Mouse (Mus musculus) limb, embryonic 10.5 days (tissue): ENCODE measurements around the gene Cfap74. TPM values are rescaled to one million over a fixed set of nuclear protein-coding genes. Genes with fewer than 3 reads are reported as not detected.
"Not testable (repeated sequence)": the region's sequence is repeated elsewhere in the genome, so short reads cannot be mapped to it uniquely, and the experiment has no call there.

Experiments
- DNase-seq: peaks from one replicate; pipeline ENCODE4 v3.0.0-alpha.2; 2017; ENCODE audit warnings: low spot score
- H3K27ac ChIP-seq: fragments of 300-500 bp; sonication (generic); 2 replicates; pipeline ENCODE4 v1.5.1; 2016; ENCODE audit warnings: mild to moderate bottlenecking
- H3K27me3 ChIP-seq: fragments of 300-500 bp; sonication (generic); 2 replicates; pipeline ENCODE4 v1.6.1; 2016; ENCODE audit warnings: low read depth, mild to moderate bottlenecking; ENCODE audit not compliant: poor library complexity, severe bottlenecking
- H3K36me3 ChIP-seq: fragments of 300-500 bp; sonication (generic); 2 replicates; pipeline ENCODE4 v1.6.1; 2016; ENCODE audit warnings: mild to moderate bottlenecking, moderate library complexity
- H3K4me1 ChIP-seq: fragments of 300-500 bp; sonication (generic); 2 replicates; pipeline ENCODE4 v1.6.1; 2016
- H3K4me3 ChIP-seq: fragments of 300-500 bp; sonication (generic); 2 replicates; pipeline ENCODE4 v1.5.1; 2016; ENCODE audit warnings: mild to moderate bottlenecking, moderate library complexity
- H3K9me3 ChIP-seq: fragments of 300-500 bp; sonication (generic); replicated peaks from 2 replicates; pipeline ENCODE4 v1.6.1; 2016; ENCODE audit warnings: mild to moderate bottlenecking
- WGBS: fragments of 180-500 bp; shearing (Covaris S2); methylation state at CpG from one replicate; pipeline ENCODE4 v1.1.7; 2016; 5-methylcytosine and 5-hydroxymethylcytosine counted together
- polyA plus RNA-seq: library from polyadenylated mRNA; unstranded; fragments of >200 nt; fragmentation: Nextera tagmentation; extraction: Ambion mirVana; gene quantifications from 2 replicates; pipeline ENCODE4 v1.2.1, GENCODE M21; 2016

Gene Cfap74
- polyA plus RNA-seq, 1 experiment from 2014 or later = 6.4 TPM

DNA sequence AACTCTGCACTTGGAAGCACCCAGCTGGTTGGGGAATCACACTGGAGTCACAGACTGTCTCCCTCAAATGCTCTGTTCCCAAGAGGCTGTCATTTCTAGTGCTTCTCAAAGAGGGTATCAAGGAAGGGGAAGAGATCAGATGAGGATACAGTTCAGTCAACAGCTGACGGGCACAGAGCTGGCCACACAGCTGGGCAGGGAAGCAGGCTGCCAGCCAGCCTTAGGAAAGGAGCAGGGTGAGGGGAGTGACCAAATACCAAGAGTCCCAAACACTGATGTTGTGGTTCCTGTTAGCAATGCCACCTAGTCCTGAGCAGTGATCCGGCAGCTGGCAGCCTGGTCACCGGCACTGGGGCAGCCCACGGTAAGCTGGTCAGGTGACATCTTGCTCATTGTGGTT is 55.1 kb downstream of the Cfap74 start:
- Histone ChIP-seq H3K4me3 (no peak overlapping the region), H3K27ac (no peak overlapping the region), H3K27me3 (peaks cover 32% of the 10 kb centered on the region), H3K4me1 (peaks cover 4% of the 10 kb centered on the region), H3K36me3 (no peaks in the 10 kb centered on the region), H3K9me3 (no peaks in the 10 kb centered on the region)
- WGBS = 87% methylated on average over 4 of the region's 4 CpGs
- DNase-seq = no peak

DNA sequence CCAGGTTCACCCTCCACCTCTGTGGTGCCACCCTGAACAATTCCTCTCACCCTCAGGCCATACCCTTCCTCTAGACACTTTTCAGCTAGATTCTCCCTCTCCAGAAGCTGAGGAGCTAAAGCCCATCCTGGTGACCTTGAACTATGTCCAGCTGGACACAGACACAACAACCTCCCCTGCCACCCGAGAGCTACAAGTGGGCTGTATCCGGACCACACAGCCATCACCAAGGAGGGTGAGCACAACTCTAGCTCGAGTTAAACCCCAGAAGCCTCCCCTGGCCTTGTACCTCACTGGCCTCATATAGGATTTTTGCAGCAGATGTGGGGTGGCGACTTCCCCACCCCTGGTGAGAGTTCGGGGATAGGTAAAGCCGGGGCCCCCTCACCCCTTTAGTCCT is 56.6 kb downstream of the Cfap74 start:
- peaks cover 10% of the 10 kb centered on the region for H3K4me1 ChIP-seq
- H3K9me3 ChIP-seq = no peaks in the 10 kb centered on the region
- no peak for DNase-seq
- no peak overlapping the region for H3K4me3 ChIP-seq
- no peak overlapping the region for H3K27ac ChIP-seq
- WGBS = 85% methylated on average over 6 of the region's 6 CpGs
- H3K36me3 ChIP-seq = no peaks in the 10 kb centered on the region
- peaks cover 42% of the 10 kb centered on the region for H3K27me3 ChIP-seq

DNA sequence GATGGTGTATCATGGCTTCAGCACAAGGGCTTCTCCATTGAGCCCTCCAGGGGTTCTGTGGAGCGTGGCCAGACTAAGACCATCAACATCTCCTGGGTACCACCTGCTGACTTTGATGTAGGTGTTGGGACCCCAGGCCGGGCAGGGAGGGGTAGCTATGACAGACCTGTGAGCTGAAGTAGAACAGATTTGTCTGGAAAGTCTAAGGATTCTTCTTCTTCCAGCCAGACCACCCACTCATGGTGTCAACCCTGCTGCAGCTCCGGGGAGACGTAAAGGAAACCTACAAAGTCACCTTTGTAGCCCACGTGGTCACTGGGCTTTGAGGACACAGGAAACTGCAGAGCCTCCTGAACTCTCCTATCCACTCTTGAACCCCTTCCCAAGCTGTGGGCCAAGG is 57.1 kb downstream of the Cfap74 start:
- Histone ChIP-seq H3K4me3 (no peak overlapping the region), H3K4me1 (peaks cover 10% of the 10 kb centered on the region), H3K36me3 (no peaks in the 10 kb centered on the region), H3K27ac (no peak overlapping the region), H3K9me3 (no peaks in the 10 kb centered on the region), H3K27me3 (peaks cover 47% of the 10 kb centered on the region)
- WGBS = 87% methylated on average over 5 of the region's 5 CpGs
- no peak for DNase-seq

DNA sequence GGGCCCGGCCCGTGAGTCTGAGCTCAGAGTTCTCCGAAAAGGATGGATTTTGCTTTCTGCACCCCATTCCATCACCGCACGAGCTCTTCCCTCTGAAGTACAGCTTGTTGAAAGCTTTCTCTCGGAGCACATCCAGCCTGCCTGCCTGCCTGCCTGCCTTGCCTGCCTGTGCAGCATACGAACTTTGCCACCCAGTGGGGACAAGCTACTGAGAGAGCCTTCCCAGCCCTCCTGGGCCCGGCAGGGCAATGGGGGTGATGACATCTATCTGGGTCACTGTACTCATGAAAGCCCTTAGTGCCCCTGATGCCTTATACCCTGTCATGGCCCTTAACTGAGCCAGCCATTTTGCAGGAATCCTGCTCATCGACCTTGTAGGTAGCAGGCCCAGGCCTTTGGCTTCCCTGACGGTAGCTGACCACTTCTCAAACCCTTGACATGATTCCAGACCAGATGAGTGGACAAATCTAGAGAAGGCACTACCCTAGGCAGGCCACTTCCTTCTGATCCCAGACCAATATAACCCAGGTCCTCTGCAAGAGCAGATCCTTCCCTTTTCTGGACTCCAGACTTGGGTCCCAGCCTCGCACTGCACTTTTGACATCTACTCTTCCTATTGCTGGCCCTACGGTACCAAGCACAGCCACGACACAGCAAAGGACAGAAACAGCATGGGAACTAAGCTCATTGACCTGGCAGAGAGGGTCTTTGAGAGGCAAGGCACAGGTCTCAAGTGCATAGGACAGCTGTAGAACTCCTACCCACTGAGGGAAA is 58.4 kb downstream of the Cfap74 start:
- 82% methylated on average over 13 of the region's 13 CpGs for WGBS
- peaks cover 48% of the 10 kb centered on the region for H3K27me3 ChIP-seq
- H3K36me3 ChIP-seq = no peaks in the 10 kb centered on the region
- peaks cover 10% of the 10 kb centered on the region for H3K4me1 ChIP-seq
- no peak overlapping the region for H3K4me3 ChIP-seq
- no peak overlapping the region for H3K27ac ChIP-seq
- H3K9me3 ChIP-seq = no peaks in the 10 kb centered on the region
- no peak for DNase-seq

DNA sequence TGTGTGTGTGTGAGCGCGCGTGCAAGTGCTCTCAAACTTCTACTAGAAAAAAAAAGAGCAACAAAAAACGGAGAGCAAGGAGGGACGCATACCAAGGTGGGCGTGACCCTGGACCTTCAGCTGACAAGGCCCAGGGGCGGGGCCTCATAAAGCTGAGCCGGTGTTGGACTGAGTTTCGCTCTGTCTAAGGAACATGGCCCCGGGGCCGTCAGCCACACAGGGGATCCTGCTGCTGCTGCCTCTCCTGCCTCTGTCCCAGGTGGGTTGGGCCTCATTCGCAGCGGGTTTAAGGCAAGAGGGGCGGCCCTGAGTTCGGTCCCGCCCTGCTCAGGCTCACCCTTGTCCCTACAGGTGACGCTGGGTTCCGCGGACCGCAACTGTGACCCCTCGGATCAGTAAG is 60.0 kb downstream of the Cfap74 start, which contains the start of gene Tmem52:
TSS of gene Tmem52 (plus strand) at position 163 of the 400 bp plus-strand sequence.
- H3K9me3 ChIP-seq = no peaks in the 10 kb centered on the region
- H3K36me3 ChIP-seq = no peaks in the 10 kb centered on the region
- DNase-seq = no peak
- H3K27ac ChIP-seq = no peak within 1 kb of the TSS
- peak within 1 kb of the TSS; percentile 44 for H3K4me3 ChIP-seq
- H3K27me3 ChIP-seq = peaks cover 55% of the 10 kb centered on the region
- peaks cover 10% of the 10 kb centered on the region for H3K4me1 ChIP-seq
- WGBS = 13% methylated on average over 21 of the region's 21 CpGs

DNA sequence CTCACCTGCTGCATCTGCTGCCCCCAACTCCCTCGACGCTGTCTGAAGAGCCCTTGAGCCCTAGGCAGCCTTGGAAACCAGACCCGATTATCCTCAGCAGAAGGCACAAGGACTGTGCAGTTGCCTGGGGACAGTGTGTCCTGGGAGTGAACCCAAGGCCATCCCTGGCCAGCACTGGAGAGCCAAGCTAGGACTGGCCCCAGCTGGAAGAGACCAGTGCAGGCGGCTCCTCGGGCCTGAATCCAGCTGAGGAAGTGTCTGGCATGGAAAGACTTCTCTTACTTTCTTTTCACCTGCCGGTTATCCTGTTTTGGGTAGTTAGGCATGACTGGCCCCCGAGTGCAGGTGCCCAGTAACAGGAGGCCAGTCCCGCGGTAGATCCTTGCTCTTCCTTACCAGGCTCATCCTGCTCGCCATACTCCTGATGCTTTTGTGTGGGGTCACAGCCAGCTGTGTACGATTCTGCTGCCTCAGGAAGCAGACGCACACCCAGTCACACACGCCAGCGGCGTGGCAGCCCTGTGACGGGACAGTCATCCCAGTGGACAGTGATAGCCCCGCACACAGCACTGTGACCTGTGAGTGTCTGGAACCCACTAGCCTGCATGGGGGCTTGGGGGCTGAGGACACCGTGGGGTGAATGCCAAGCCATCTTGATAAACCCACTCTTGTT is 60.7 kb downstream of the Cfap74 start:
- H3K4me3 ChIP-seq = no peak overlapping the region
- no peaks in the 10 kb centered on the region for H3K9me3 ChIP-seq
- H3K27ac ChIP-seq = no peak overlapping the region
- H3K27me3 ChIP-seq = peaks cover 51% of the 10 kb centered on the region
- peaks cover 10% of the 10 kb centered on the region for H3K4me1 ChIP-seq
- H3K36me3 ChIP-seq = no peaks in the 10 kb centered on the region
- no peak for DNase-seq
- WGBS = 83% methylated on average over 18 of the region's 18 CpGs

DNA sequence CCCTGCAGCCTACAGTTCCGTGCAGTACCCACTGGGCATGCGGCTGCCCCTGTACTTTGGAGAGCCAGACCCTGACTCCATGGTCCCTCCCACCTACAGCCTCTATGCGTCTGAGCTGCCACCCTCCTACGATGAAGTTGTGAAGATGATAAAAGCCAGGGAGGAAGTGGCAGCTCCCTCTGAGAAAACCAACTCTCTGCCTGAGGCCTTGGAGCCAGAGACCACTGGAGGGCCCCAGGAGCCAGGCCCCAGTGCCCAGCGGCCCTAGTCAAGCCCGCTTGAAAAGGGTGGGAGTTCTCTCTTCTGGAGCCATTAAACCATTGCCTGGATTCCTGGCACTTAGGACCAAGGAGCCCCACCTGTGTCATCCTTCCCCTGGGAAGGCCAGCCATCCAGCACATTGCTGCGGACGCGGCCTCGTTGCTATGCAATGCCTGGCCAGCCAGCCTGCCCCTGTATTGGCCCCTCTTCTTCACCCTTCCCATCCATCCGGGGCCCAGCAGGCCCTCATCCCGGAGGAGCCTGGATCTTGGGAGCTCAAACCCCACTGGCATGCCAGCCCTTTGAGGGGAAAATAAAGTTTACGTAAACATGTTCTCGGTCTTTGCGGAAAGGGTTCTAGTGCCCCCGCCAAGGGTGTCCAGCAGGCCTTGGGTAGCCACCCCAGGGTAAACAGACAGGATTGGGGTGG is 61.4 kb downstream of the Cfap74 start:
- 78% methylated on average over 16 of the region's 16 CpGs for WGBS
- Histone ChIP-seq H3K4me3 (no peak overlapping the region), H3K4me1 (peaks cover 10% of the 10 kb centered on the region), H3K9me3 (no peaks in the 10 kb centered on the region), H3K27ac (no peak overlapping the region), H3K36me3 (no peaks in the 10 kb centered on the region), H3K27me3 (peaks cover 51% of the 10 kb centered on the region)
- no peak for DNase-seq

DNA sequence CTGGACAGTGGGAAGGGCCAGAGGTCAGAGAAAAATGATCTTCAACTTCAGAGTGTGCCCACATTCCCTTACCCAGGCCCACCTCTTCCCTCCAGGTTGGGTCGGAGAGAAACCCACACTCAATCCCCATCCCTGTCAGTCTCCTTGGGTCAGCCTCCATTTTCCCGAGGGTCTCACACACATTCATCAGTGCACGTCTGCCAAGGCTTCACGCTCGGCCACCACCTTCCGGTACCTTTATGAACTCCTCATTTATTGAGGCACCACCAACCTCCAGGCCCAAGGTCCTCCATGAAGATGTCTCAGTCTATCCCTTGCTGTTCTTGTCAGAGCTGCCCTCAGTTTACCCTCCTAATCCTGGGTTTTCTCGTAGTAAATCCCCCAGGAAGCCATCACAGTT is 62.0 kb downstream of the Cfap74 start:
- 89% methylated on average over 7 of the region's 7 CpGs for WGBS
- Histone ChIP-seq H3K9me3 (no peaks in the 10 kb centered on the region), H3K27me3 (peaks cover 51% of the 10 kb centered on the region)

DNA sequence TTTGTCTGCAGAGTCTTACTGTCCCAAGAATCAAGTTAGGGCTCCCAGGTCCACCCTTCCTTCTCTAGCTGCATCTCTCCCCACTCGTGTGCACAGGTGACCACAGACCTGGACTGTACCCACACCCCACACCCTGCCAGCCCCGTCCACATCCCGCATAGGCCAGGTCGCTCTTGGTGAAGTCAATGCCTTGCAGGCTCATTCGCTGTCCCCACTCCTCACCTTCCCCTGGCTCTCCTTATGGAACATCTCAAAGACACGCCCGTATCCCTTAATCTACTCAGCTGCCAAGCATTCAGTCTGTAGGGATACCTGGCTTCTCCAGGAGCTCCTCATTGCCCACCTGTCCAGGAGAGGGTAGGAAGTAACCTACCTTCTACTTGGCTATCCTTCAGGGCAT is 62.4 kb downstream of the Cfap74 start:
- Histone ChIP-seq H3K4me1 (peaks cover 10% of the 10 kb centered on the region), H3K36me3 (no peaks in the 10 kb centered on the region), H3K9me3 (no peaks in the 10 kb centered on the region), H3K27me3 (peaks cover 51% of the 10 kb centered on the region), H3K4me3 (no peak overlapping the region), H3K27ac (no peak overlapping the region)
- DNase-seq = no peak
- 85% methylated on average over 7 of the region's 7 CpGs for WGBS

More for the DNA sequence above, 62.0 kb downstream of the Cfap74 start:
- H3K36me3 ChIP-seq = no peaks in the 10 kb centered on the region
- DNase-seq = no peak
- H3K27ac ChIP-seq = no peak overlapping the region
- no peak overlapping the region for H3K4me3 ChIP-seq
- peaks cover 10% of the 10 kb centered on the region for H3K4me1 ChIP-seq

DNA sequence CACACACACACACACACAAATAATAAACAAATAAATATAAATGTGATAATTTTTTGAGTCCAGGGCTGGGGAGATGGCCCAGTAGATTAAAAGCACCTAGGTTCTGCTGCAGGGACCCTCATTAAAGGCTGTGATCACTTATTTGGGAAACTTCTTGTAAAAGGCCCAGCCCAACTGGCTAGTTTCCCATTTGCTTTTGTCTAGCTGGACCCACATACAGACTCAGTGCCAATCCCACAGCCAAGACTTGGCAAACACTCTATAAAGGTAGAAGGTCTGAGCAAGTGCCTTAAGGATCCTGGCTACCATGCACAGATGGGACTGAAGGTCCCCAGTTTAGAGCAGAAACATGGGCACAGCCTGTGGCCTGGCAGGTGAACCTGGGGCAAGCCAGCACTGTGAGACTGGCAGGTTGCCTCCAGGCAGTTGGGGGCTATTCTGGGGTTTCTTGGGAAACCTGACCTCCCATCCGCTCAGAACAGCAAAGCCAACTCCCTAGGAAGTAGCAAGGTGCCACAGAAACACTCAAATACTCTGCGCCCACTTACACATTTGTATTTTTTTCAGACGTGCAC is 63.8 kb downstream of the Cfap74 start:
- no peak overlapping the region for H3K4me3 ChIP-seq
- no peaks in the 10 kb centered on the region for H3K9me3 ChIP-seq
- peaks cover 44% of the 10 kb centered on the region for H3K27me3 ChIP-seq
- no peaks in the 10 kb centered on the region for H3K36me3 ChIP-seq
- H3K27ac ChIP-seq = no peak overlapping the region
- peaks cover 10% of the 10 kb centered on the region for H3K4me1 ChIP-seq
- no peak for DNase-seq
- 78% methylated on average over 3 of the region's 3 CpGs for WGBS

DNA sequence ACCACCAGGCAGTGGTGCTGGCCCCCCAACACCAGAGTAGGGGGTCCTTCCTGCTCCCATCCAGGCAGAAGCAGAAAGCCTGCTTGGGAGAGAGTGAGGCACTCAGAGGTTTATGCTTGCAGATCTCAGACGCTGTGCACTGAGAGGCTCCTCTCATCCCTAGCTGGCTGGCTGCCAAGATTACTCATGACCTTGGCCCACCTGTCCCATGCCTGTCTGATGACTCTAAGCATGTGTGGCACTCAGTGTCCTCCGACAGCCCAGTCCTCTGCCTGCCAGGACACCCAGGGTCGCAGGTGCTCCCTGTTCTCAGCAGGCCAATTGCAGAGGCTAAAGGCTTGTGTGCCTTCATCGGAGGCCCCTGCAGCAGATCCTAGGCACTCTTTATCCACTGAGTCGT is 64.3 kb downstream of the Cfap74 start:
- Histone ChIP-seq H3K9me3 (no peaks in the 10 kb centered on the region), H3K27ac (no peak overlapping the region), H3K4me1 (peaks cover 10% of the 10 kb centered on the region), H3K4me3 (no peak overlapping the region), H3K36me3 (no peaks in the 10 kb centered on the region), H3K27me3 (peaks cover 39% of the 10 kb centered on the region)
- DNase-seq = no peak
- WGBS = 82% methylated on average over 5 of the region's 5 CpGs

DNA sequence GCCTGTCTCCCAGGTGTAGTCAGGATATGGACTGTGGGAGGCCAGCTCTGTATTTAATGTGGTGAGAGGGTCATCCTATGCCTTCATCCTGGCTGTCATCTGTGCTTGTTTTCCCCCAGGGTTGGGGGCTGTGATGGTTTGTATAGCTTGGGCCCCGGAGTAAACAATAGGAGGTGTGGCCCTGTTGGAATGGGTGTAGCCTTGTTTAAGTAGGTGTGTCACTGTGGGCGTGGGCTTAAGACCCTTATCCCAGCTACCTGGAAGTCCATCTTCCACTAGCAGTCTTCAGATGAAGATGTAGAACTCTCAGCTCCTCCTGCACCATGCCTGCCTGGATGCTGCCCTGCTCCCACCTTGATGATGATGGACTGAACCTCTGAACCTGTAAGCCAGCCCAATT is 64.8 kb downstream of the Cfap74 start:
- not testable (repeated sequence) for H3K4me1 ChIP-seq, H3K4me3 ChIP-seq, DNase-seq, H3K9me3 ChIP-seq, H3K27ac ChIP-seq, H3K36me3 ChIP-seq
- WGBS = 60% methylated on average over 2 of the region's 2 CpGs
- peaks cover 35% of the 10 kb centered on the region for H3K27me3 ChIP-seq
